Mouse (Mus musculus) CH12.LX (cell line): ENCODE data around the gene Prkca.

Experiments
- CHD1 ChIP-seq: IDR thresholded peaks from 2 replicates; pipeline ENCODE4 v1.6.1; 2012; ENCODE audit warnings: low read depth, low read length, improper control_type of control experiment, inconsistent platforms
- CTCF ChIP-seq, 2 experiments: IDR thresholded peaks in 1 of 2; conservative IDR thresholded peaks in 1 of 2; 2 replicates each; pipeline ENCODE4 v1.5.1; 2011 to 2012; ENCODE audit warnings: low read depth in 2 of 2, low read length in 2 of 2, improper control_type of control experiment in 1 of 2, inconsistent platforms in 1 of 2, mild to moderate bottlenecking in 1 of 2, moderate library complexity in 1 of 2
- EP300 ChIP-seq: IDR thresholded peaks from 2 replicates; pipeline ENCODE4 v1.6.1; 2011; ENCODE audit warnings: low read length, improper control_type of control experiment
- GABPA ChIP-seq: IDR thresholded peaks from 2 replicates; pipeline ENCODE4 v1.6.1; 2012; ENCODE audit warnings: low read depth, low read length, improper control_type of control experiment, inconsistent platforms; ENCODE audit not compliant: insufficient replicate concordance
- KAT2A ChIP-seq: IDR thresholded peaks from 2 replicates; pipeline ENCODE4 v1.6.1; 2012; ENCODE audit warnings: low read length, improper control_type of control experiment, inconsistent platforms; ENCODE audit not compliant: insufficient replicate concordance
- MAX ChIP-seq: IDR thresholded peaks from 2 replicates; pipeline ENCODE4 v1.6.1; 2011; ENCODE audit warnings: low read length, improper control_type of control experiment
- MAZ ChIP-seq: IDR thresholded peaks from 2 replicates; pipeline ENCODE4 v1.6.1; 2012; ENCODE audit warnings: low read depth, mild to moderate bottlenecking, inconsistent platforms, low read length, improper control_type of control experiment, moderate library complexity
- MYC ChIP-seq: IDR thresholded peaks from 2 replicates; pipeline ENCODE4 v1.6.1; 2011; ENCODE audit warnings: low read depth, mild to moderate bottlenecking, improper control_type of control experiment, low read length
- NELFE ChIP-seq: IDR thresholded peaks from 2 replicates; pipeline ENCODE4 v1.6.1; 2011; ENCODE audit warnings: low read depth, low read length, improper control_type of control experiment
- NRF1 ChIP-seq: IDR thresholded peaks from 2 replicates; pipeline ENCODE4 v1.6.1; 2014; ENCODE audit warnings: low read depth, mild to moderate bottlenecking, inconsistent platforms, low read length, improper control_type of control experiment, moderate library complexity
- POLR2A ChIP-seq: IDR thresholded peaks from 2 replicates; pipeline ENCODE4 v1.6.1; 2011; ENCODE audit warnings: low read depth, mild to moderate bottlenecking, improper control_type of control experiment, low read length
- POLR2AphosphoS2 ChIP-seq: IDR thresholded peaks from 2 replicates; pipeline ENCODE4 v1.6.1; 2011; ENCODE audit warnings: low read depth, low read length, improper control_type of control experiment
- TBP ChIP-seq: conservative IDR thresholded peaks from 2 replicates; pipeline ENCODE4 v1.6.1; 2011; ENCODE audit warnings: low read depth, low read length, improper control_type of control experiment

GRCm38 (mm10) chr11:108299913-108300312, 43.8 kb downstream of the Prkca start:
- no peak for TF ChIP-seq CTCF (conservative IDR thresholded peaks at IDR 0.05 in 1 of 2, IDR thresholded peaks at IDR 0.05 in 1 of 2; ENCODE audit: low read depth in 2 of 2, low read length in 2 of 2)
- TF ChIP-seq POLR2A = no peak
- TF ChIP-seq MYC = no peak
- no peak for TF ChIP-seq MAZ
- no peak for TF ChIP-seq NELFE
- no peak for TF ChIP-seq NRF1
- no peak for TF ChIP-seq KAT2A
- TF ChIP-seq EP300 = no peak
- TF ChIP-seq POLR2AphosphoS2 = no peak
- no peak for TF ChIP-seq CHD1
- TF ChIP-seq MAX = no peak
- TF ChIP-seq GABPA = no peak
- no peak for TF ChIP-seq TBP
